Mouse (Mus musculus) hindbrain, embryonic 12.5 days (tissue): Measurements from ENCODE around the gene 2610001J05Rik. TPM values are rescaled to one million over a fixed set of nuclear protein-coding genes. Genes with fewer than 3 reads are reported as not detected.

Experiments
- polyA plus RNA-seq: library from polyadenylated mRNA; unstranded; fragments of >200 nt; fragmentation: Nextera tagmentation; extraction: Ambion mirVana; gene quantifications from 2 replicates; pipeline ENCODE4 v1.2.1, GENCODE M21; 2016

The 2610001J05Rik gene
- polyA plus RNA-seq, 1 experiment from 2014 or later, result 80.6 TPM

Other genes starting within 250 kb of the 2610001J05Rik start
- 23.8 and 25.7 TPM in 2 replicates for gene Bmt2, start 193.6 kb downstream of the 2610001J05Rik start, polyA plus RNA-seq
- 36.2 and 42.5 TPM in 2 replicates for gene Gpr85, start 31.6 kb downstream of the 2610001J05Rik start, polyA plus RNA-seq